Mouse (Mus musculus) frontal cortex, postnatal 36 days (tissue): ENCODE data around the gene Mlph.

ENCODE experiments used
- DNase-seq, 2 experiments: peaks; one replicate each; pipeline ENCODE4 v3.0.0; 2022; ENCODE audit warnings: low spot score in 2 of 2

Gene Mlph

DNA sequence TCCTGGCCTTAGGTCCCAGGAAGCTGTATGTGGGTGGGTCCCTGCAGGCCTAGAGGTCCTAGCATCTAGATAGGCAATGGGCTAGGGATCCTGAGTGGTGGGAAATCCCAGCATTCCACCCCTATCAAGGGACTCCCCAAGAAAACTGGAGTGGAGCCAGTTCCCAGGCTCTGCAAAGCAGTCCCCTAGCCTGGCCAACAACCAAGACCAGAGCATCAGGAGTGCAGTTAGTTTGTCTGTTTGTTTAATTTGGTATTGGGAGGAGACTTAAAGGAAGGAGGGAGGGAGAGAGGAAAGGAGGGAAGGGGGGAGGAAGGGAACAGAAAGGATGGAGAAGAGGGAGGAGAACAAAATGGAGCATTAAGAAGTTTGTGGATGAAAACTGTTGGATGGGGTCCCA, 5.7 kb upstream of the Mlph start:
- no peak for DNase-seq

DNA sequence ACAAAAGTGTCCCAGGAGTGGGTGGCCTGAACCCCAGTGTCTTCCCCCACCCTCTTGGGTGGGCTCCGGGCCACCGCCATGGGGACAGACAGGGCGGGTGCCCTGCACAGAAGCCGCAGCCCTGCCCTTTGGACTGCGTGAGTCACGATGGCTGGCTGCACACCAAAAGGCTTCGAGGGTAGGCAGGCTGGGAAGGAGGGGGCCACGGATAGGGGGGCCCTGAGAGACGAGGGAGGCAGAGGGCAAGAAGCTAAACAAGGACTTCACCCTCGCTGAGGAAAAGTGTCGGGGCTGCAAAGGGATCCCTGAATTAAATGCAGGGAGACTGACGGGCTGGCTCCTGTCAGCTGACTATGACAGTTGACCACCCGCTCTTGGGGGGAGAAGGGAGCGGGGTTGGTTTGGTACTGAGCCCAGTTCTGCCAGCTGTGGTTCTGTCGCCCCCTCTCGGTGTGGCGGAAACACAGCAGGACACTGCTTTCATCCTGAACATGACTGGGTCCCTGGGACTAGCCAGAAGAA, 5.2 kb upstream of the Mlph start:
- no peak for DNase-seq

DNA sequence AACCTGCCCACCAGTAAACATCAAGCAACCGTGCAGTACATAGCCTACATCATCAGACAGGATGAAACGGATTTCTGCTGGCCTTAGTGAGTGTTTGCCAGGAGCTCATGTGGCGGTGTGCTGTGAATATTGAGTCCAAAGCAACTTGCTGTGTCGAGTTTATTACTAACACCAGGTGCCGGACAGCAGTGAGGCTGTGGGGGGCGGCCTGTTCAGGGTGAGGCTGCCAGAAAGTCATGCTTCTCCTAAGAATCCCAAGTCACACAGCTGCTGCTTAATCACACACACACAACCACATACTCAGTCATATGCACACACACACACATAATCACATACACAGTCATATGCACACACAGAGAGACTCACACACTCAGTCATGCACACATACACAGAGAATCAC, 1.7 kb upstream of the Mlph start:
- no peak for DNase-seq

DNA sequence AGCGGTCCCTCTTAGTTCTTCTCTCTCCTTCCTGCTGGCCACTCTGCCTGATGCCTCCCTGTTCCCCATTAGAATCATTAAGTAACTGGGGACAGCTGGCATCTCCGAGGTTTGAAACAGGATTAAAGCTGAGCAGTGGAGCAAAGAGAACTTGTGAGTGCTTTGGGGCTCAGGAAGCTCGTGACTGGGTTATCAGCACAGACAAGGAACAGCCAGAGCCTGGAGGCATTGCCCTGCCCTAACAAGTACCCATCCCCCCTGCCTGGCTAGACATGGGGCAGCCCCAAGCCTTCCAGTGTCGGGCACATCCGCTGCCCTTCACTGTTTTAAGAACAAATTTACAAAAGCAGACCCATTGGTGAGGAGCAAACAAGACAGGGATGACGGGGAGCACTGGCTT, 2.6 kb downstream of the Mlph start:
- no peak for DNase-seq

DNA sequence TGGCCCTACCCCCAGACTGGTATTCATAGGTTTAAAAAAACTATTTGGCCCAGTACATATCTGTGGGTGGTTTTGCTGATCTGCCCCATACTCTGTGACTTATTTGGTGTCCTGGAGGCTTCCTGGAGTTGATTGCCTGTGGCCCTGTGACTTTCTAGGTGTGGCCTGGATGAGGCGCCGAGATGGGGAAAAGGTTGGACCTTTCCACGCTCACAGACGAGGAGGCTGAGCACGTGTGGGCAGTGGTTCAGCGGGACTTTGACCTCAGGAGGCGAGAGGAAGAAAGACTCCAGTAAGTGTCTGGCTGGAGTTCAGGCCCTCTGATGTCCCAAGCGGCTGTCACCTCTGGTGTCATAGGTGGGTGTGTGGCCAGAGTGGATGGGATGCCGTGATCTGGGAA, 6.8 kb downstream of the Mlph start:
- no peak for DNase-seq

DNA sequence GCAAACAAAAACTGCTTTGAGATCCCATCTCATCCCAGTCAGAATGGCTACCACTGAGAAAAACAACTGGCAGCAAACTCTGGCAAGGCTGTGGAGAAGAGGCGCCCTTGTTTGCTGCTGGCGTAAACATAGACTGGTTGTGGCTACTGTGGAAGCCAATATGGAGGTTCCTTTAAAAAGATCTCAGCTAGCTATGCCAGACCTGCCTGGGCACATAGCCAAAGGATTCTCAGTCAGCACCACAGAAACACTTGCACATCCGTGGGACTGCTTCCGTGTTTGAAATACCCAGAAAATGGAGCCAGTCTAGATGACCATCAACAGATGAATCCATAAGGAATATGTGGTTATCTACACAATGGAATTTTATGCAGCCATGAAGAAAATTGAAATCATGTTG, 11.1 kb downstream of the Mlph start:
- peak in 1 of 2 experiments; percentile 27 for DNase-seq

DNA sequence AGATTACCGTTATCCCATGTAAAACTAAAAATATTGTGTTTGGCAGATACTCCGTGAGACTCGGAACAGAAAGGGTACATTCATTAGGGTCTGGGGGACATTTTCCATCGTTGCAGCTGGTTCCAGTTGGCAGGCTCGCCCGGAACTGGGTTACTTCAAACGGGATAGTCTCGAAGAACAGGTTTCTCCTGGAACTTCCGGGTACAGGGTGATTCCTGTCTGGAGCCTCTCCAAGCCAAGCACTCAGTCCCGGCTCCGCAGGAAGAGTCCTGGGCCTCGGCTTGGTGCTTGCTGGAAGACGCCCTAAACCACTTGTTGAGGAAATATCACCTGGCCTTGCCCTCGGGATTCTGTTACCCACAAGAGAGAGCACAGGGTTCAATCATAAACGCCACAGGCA, 12.4 kb downstream of the Mlph start:
- no peak for DNase-seq

DNA sequence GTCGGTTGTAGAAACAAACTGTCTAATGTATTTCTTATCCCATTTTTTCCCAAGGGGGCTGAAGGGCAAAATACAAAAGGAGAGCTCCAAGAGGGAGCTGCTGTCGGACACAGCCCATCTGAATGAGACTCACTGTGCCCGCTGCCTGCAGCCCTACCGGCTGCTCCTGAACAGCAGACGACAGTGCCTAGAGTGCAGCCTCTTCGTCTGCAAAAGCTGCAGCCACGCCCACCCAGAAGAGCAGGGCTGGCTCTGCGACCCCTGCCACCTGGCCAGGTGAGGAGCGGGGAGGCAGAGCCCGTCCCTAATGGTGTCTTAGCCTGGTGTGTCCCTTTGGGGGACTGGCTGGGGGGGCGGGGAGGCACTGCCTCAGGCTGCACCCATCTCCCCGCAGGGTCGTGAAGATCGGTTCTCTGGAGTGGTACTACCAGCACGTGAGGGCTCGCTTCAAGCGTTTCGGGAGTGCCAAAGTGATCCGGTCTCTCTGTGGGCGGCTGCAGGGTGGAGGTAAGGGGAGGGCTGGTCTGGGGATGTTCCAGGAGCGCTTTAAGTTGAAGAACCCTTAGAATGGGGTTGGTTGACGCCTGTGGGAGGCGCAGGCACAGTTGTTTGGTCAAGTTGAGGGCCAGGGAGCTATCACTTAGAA, 13.2 kb downstream of the Mlph start:
- no peak for DNase-seq

DNA sequence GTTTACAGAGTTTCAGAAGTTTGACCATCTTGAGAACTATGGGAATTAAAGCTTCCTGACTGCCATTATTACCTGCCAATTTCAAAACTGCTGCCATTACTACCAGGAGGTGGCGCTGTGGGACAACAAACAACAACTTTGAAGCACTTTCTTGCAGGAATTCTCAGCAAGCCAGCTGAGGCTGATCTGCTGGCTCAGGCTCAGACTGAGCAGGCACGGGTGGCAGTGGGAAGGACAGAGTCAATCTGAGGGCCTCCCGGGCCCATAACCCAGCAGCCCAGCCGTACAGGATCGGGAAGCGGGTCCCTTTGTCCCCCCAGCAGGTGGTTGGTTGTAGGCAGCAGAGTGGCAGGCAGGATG, 13.7 kb downstream of the Mlph start:
- DNase-seq = peak; percentile 80 to 91

DNA sequence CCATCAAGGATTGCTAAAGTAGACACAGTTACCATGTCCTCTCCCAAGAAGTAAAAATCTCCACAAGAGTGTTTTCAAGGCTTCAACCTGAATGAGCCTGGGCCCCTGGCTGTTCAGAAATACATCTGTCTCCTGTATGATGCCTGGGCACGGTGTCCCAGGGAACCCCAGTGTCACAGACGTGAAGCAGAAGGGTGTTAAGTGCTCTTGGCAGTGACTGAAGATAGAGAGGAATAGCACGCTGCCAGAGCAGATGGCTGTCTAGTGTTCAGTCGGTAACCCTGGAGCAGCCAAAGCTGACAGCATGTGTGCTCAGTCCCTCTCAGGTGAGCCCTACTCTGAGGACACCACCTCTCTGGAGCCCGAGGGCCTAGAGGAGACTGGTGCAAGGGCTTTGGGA, 18.1 kb downstream of the Mlph start:
- peak in 1 of 2 experiments; percentile 9 for DNase-seq

DNA sequence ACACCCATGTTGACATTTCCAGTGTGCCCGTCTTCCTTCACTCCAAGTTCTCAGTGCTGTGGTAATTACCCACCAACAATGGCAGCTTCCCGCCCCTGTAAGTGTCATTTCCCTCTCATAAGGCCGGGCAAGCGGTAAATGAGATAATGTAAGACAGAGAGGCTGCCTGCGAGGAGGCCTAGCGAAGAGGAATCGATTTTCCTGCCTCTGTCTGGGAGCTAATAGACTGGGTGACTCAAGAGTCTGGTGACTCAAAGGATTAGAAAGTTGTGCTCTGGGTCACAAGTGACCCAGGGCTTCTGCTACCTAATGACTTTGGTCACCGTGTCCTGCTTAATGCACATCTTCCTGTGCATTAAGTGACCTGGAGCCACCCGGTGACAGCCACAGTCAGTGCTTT, 22.1 kb downstream of the Mlph start:
- no peak for DNase-seq

DNA sequence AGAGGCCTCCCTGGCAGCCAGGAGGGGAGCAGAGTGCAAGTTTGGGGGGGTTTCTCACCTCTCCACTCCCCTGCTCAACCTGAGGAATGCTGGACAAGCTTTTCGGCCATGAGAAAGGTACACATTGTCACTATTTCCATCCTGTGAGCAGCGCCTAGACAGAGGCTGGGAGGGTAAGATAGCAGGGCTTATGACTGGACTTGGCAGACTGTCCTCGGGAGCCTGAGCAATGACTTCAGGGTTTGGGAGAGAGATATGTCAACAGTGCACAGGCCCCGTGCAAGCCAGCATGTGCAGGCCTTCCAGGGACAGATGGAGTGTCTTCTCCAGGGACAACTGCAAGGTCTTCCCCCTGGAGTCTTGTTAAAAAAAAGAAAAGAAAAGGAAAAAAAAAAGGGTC, 25.1 kb downstream of the Mlph start:
- no peak for DNase-seq

DNA sequence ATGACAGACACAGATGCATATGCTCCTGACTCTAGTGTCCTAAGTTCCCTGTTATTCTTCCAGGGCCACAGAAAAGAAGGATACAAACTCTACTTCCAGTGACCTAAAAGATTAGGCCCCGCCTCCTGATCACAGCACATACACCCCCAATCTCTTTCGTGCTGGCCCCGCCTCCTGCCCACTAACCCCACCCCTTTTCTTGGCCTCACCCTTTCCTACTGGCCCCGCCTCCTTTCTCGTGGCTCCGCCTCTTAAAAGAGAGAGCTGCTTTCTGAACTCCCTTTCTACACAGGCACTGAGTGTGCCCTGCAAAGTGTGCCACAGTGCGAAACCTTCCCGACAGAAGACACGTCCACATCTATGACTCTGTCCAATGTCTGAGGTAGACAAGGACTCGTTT, 30.3 kb downstream of the Mlph start:
- DNase-seq = no peak

DNA sequence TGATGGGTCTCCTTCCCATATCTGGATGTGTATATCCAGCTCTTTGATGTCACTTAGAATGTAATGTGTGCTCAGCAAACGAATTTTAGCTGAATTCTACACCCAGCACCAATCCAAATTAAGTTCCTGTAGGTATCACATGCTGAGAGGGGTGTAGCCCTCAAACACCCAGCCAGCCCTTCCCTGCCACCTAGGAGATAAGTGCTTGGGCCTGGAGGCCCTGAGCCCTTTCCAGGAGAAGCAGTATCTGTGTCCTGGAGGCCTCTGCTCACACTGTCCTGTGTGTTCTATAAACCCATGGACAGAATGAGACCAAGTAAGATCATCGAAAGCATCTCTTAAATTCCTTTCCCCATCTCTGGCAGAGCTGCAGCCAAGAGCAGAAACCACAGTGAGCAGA, 32.4 kb downstream of the Mlph start:
- no peak for DNase-seq

DNA sequence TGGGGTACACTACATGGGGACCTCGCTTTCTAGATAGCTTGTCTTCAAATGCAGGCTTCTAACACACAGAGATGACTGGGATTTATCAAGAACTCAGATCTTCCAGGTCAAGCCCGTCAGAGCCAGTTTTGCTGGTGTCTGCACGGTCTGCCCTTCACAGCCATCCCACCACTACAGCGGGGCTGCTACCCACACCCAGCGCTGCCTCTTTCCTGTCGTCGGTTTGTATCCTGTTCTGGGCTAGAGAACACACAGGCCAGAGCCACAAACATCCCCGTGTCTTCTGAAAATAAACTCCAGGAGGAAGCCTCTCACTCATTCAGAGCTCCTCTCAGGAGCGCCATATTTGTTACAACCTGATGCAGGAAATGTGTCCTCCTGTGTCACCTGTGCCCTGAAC, 34.4 kb downstream of the Mlph start:
- no peak for DNase-seq

DNA sequence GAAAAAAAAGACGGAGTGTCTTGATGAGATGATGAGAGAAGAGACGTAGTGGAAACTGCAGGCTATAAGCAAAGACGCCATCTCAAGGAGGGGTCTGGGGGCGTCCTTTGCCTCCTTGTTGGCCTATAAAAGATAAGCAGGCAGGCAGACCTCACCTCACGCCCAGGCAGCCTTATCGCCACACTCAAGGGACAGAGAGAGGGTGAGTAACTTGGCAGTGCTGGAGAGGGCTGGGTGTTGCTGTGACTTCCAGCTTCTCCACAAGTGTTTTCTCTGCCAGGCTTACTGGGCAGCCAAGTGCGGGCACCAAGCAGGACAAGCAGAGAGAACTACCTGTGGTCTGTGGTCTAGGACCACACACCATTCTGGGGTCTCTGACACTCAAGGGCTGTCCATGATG, 36.8 kb downstream of the Mlph start:
- no peak for DNase-seq

DNA sequence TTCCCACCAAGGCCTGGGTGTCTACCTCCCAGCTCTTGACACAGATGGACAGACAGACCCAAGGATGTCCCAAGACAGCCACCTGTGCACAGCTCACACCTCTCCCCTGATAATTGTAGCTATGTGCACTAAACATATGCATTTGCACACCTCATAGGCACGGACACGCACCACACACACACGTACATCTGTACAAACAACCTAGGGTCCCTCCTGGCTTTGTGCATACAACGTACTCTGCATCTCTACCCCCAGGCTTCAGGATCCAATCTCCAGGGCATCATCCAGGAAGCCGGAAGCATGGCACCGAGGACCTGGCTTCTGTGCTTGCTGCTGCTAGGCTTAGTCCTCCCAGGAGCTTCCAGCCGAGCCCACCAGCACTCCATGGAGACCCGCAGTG, 37.9 kb downstream of the Mlph start, which contains the start of gene Prlh:
Gene Prlh, plus strand, starts transcription at position 301 of the 400 bp plus-strand sequence.
- no peak for DNase-seq

DNA sequence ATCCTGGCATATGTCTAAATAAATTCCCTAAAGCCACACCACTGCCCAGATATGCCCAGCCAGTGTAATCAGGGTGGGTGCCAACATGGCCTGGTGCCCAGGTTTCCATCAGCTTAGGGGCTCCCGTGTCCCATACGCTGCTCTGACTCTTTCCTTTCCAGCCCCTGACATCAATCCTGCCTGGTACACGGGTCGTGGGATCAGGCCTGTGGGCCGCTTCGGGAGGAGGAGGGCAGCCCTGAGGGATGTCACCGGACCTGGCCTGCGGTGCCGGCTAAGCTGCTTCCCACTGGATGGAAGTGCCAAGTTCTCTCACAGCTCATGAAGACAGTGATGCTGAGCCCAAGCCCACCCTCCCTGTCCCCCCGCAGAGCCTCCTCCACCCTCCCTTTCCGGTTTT, 38.8 kb downstream of the Mlph start:
- DNase-seq = no peak

DNA sequence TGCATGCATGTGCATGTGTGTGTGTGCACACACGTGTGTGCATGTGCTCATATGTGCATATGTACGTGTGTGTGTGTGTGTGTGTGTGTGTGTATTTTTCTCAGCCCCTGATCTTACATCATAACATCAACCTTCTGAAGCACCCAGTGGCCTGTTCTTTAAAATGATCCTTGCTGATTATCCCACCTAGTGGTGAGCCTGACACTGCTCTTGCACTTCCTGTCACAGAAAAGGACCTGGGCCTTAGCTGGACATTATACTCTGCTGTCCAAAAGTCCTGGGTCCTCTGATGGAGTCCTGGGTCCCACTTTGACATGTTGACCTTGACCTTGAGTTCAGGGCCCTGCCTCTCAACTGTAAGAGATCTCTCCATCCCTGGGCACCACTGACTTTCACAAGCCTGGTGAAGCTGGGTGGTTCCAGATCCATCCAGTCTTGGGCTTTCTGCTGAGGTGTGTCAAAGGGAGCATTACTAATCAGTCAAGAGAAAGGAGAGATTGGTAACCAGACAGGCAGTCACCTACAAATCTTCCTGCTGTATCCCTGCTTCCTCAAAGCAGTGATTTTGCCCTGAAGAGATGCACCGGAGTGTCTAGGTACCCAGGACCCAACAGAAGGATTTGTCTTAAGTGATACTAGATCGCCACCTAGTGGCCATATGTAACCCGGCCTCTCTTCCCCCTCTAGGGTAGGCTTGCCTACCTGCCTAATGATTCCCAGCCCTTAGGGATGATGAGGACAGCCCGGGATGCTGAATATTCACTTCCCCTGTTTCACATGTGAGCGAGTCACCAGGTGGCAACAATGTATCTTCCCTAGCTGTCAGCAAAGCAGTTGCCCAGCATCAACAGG, 41.6 kb downstream of the Mlph start:
- peak; percentile 53 to 75 for DNase-seq

DNA sequence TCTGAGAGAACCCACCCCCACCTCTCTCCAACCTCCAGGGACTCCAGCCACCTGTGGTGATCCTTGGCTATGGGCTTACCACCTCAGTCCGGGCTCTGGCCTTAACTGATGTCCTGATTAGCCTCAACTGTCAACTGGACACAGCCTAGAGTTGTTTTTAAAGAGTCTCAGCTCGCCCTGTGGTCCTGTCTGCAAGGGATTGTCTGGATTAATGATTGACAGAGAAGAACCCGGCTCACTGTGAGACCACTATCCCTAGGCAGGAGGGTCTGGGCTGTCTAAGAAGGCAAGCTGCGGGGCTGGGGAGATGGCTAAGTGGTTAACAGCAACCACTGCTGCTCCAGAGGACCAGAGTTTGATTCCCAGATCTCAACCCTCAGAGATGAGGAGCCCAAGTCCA, 47.6 kb downstream of the Mlph start:
- DNase-seq = no peak

DNA sequence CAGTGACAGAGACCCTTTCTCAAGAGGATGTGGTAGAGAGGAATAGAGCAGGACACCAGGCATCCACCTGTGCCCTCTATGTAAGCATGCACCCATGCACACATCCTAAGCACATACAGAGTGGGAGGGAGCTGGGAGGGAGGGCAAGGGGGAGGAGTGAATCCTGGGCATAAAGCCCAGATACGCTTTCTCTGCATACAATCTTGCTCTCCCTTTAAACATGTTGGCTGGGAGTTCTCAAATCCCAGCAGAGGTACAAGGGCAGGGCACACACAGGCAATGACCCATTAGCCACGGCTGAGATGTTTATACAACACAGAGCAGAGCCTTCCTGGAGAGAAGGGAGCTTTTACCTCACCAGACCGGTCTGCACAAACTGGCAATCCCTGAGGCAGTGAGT, 48.1 kb downstream of the Mlph start:
- DNase-seq = no peak

DNA sequence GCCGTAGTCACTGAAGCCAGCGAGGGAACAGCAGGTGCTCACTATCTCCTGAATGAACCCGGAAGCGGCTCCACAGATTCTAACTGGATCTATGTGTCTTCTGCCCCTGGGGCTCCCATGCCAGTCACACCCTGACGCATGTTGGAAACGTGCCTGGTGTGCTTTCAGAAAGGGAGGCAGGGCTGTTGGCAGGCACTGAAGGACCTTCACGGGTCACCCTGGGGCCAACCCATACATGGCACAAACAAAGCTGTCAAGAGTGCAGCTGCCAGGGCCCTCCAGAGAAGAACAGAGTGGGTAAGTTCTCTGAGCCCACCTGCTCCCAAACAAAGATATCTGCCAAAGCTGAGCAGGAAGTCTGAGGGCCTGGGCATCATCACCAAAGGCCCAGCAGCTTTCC, 52.7 kb downstream of the Mlph start:
- DNase-seq = no peak

DNA sequence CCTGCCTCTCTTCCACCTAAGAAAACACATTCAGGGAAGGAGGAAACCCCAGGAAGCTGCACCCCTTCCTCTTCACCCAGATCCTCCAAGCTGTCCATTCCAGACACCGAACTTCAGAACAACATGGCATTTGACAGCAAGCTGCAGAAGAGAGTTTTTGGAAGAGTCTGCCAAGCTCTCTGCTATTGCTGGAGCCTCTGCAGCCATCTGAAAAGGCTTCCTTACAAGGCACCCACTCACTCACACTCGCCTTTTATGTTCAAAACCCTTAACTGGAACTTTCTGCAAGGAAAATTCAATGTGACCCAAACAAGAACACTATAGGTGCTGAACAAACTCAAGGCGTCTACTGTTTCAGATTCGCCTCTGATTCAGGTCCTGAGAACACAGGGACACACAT, 53.8 kb downstream of the Mlph start:
- DNase-seq = peak in 1 of 2 experiments; percentile 43
